Mouse (Mus musculus) regulatory T cell (primary cell): ENCODE data around the gene H3f3a.

Experiments used
- in situ Hi-C: fragments of 300-600 bp; cut with MboI, MseI; formaldehyde crosslinking; loops from one replicate; pipeline ENCODE4 v1.15.1; 2025; ENCODE audit warnings: high pct_unique_total_duplicates

The H3f3a gene

GRCm38 (mm10) chr1:180783580-180783928, 30.2 kb downstream of the H3f3a start:
- in situ Hi-C loops = no loop called here

- in situ Hi-C loops = no loop called here
These were observed 30.7 kb downstream of the H3f3a start for GRCm38 (mm10) chr1:180782906-180783579.

GRCm38 (mm10) chr1:180781250-180781649, 32.5 kb downstream of the H3f3a start:
- in situ Hi-C loops = no loop called here

DNA sequence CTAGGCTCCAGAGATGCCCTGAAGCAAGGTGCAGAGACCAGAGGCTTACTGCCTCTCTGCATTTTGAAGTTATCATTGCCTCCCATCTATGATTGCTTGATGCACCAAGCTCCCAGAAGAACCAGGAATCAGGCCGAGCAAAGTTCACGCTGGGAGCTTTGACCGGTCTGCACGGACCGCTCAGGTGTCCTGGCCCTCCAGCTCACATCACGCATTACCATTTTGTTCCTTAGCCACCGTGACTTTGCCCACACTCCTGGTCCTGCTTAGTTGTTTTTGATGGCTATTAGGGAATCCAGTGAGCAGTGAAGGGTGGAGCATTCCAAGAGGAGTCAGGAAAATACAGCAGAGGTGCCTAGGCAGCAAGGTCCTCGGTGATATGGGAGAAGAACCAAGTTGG, 33.5 kb downstream of the H3f3a start:
- in situ Hi-C loops = no loop called here

- in situ Hi-C loops = no loop called here
These were observed 34.8 kb downstream of the H3f3a start for GRCm38 (mm10) chr1:180778941-180779340.

GRCm38 (mm10) chr1:180778403-180778754, 35.4 kb downstream of the H3f3a start:
- in situ Hi-C loops = no loop called here

DNA sequence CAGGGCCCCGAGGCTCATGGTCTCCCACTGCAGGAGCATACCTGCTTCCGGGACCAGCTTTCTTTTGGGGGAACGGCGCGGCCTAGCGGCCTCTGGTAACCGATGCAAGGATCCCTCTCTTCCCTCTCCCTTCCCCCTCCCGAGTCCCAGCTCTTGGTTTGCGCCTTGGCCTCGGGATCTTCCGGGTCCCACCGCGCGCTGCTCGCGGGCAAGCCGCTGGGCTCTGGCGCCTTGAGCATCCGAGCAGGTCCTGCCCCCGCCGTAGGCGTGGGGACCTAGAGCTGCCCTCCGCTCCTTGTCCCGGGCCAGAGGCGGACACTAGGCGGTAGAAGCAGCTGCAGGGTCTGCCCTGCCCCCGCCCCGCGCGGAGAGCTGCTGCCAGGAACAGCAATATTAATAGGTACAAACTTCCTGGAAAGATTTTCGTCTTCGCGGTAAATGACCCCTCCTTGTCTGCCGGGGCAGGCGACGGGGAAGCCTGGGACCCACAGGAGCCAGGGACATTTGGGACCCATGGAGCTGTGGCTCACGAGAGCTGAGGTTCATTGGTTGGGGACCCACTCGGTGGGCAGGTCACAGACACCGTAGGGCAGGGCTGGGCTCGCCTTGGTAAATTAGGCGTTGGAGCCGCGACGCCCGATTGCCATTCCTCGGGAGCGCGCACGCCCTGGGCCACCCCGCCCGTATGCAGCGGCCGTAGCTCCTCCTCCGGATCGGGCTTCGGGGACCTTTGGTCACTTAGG, 35.9 kb downstream of the H3f3a start:
- in situ Hi-C loops = no loop called here

DNA sequence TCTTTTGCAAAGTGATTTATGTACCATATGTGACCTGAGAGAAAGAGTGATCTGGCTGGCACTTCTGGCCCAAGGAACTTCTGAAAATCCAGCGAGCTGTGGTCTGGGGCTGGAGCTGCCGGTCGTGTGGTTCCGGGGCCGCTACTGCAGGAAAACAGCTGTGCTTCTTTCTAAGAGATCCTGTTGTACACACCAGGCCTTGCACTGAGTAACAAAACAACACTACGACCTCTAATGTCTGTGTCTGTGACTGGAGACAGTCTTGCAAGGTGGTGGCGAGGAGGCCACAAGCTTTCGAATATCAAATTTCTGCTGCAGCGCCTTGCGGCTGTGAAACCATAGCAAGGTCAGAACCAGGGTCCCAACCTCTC, 36.5 kb downstream of the H3f3a start:
- in situ Hi-C loops = no loop called here

DNA sequence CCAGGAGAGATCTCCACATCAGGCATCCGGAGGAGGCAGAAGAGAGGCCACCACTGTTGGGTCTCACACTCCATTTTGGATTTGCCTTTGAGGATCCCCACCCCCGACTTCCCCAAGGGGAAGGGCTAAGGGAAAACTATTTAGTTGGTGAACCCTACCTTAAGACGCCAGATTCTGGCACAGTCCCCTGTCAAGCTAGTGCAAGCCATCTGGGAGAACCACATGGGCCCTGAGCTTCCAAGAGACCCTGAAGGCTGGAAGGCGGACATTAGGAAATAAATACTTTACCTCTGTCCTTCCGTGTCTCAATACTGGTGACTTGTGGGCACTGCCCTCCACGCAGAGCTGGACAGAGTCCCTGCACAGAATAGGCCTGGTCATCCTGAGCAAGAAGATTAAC, 37.2 kb downstream of the H3f3a start:
- in situ Hi-C loops = no loop called here

DNA sequence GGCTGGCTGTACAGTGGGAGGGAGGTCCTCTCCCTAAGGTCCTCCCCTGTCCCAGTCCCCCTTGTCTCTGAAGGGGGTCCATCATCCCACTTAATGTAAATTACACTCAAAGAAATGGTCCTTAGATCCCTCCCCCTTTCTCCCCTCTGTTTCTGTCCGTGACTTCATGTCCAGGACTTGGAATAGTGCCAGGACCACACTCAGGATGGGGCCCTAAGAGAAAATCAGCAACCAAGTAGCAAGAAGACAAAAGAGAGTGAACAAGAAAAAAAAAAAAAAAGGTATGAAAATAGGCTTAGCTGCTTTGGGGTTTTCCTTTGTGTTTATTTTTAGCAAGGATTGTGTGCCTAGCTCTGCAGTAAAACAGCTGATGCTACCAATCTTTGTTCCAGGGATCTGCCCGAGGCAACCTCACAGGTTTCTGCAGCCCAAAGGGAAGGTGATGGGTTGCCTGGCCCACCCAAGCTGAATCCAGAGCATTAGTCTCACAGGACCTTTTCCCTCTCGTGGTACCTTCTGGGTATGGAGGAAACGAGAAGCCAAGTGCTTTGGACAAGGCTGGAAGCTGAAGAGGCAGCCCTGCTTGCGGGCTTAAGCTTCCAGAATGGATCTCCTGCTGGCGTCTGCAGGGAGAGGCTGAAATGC, 37.8 kb downstream of the H3f3a start:
- in situ Hi-C loops = no loop called here

DNA sequence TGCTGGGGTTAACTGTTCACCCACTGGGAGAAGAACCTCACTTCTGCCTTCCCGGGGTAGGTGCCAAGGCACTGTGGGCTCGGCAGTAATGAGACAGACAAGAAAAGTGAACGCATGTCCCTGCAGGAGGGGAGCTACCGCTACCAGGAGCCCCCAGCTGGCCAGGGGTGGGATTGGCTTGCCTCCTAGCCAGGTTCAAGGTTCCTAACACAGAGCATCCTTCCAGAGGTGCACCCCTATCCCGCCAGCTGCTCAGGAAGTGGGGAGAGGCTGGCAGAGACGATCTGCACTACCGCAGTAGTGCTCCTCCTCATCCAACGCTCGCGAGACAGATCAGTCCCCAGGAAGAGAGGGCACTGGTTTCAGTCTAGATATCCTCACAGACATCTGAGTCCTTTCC, 38.4 kb downstream of the H3f3a start:
- in situ Hi-C loops = no loop called here

DNA sequence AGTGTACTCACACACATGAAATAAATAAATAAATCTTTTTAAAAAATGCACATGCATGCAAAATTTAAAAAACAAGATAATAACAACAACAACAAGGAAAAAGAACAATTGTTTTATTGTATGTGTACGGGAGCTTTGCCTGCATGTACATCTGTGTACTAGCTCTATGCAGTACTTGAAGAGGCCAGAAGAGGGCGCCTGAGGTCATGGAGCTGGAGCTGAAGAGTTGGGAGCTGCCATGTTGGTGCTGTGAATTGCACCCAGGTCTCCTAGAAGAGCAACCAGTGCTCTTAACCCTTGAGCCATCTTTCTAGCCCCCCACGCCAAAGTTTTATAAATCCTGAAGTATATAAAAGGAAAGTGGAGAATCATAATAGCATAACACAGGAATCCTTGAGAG, 39.1 kb downstream of the H3f3a start:
- in situ Hi-C loops = loop anchor here (5.0 kb wide), 1 partner anchor 73 kb away; no protein-coding TSS in a partner anchor

- in situ Hi-C loops = loop anchor here (5.0 kb wide), 1 partner anchor 75 kb away; no protein-coding TSS in a partner anchor
These were observed 41.5 kb downstream of the H3f3a start for GRCm38 (mm10) chr1:180772291-180772690.

GRCm38 (mm10) chr1:180771722-180772121, 42.0 kb downstream of the H3f3a start:
- in situ Hi-C loops = loop anchor here (5.0 kb wide), 1 partner anchor 76 kb away; no protein-coding TSS in a partner anchor

- in situ Hi-C loops = loop anchor here (5.0 kb wide), 1 partner anchor 76 kb away; no protein-coding TSS in a partner anchor
These were observed 42.4 kb downstream of the H3f3a start for GRCm38 (mm10) chr1:180771306-180771705.

- in situ Hi-C loops = no loop called here
These were observed 45.2 kb downstream of the H3f3a start for GRCm38 (mm10) chr1:180768334-180769168.

DNA sequence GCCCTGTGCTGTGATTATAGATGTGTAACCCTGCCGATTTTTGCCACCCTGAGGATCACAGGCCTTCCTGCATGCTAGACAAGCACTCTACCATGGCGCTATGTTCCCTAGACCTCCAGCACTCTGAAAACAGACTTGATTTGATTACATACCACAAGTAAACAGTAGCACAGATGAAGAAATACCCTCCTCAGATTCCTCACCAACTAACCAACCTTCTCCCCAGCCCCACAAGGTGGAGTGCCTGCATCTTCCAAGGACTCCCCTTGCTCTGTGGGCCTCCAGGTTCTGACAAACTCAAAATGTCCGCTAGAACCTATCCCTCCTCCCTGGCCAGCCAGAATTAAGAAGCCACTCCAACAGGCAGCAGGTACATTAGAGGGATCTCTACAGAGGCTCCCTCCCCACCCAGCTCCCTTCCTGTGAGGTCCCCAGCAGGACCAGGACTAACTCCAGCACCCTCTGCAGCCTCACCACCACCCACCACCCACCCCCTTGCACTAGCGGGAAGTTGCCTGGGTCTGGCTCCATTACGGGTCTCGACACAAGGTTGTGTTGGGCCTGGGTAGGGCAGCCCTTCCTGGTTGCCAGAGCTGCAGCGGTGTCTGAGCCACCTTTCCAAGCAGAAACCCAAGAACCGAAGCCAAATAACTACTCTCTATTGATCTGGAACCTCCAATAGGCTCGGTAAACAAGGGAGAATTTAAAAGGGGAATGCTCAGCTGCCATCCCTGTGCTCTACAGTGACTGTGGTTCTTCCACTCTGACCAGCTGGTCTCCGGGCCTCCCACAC, 46.0 kb downstream of the H3f3a start:
- in situ Hi-C loops = no loop called here

DNA sequence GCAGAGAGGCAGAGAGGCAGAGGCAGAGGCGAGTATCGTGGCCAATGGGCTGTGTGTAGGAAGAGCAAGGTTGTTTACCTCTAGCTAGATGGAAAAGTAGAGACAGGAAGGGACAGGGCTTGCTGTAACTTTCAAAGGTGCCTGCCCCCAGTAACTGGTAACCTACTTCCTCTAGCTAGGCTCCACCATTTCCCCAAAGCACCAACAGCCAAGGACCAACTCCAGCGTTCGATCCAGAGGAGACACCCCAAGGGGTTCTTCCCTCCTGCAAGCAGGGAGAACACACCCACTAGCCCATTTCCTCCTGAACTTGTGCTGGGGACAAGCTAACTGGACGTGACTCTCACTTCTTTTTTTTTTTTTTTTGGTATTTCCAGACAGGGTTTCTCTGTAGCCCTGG, 47.2 kb downstream of the H3f3a start:
- in situ Hi-C loops = no loop called here

DNA sequence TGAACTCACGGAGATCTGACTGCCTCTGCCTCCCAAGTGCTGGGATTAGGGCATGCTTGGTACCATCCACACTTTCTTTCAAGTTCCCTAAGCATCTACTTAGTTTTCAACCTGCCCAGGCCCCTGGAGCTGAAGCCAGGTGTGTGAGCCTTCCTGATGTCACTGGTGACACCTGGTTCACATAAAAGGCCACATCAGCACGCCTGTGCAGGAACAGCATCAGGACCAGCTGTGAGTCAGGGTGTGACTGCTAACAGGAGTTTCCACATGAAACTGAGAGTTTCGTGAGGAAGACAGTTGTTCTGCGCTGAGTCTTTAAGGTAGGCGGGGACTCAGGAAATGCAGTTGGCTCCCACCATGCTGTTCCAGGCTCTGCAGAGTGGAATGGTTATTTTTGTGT, 48.4 kb downstream of the H3f3a start:
- in situ Hi-C loops = no loop called here

GRCm38 (mm10) chr1:180763828-180764227, 49.9 kb downstream of the H3f3a start:
- in situ Hi-C loops = loop anchor here (5.0 kb wide), 2 partner anchors 47 to 347 kb away; no protein-coding TSS in a partner anchor

DNA sequence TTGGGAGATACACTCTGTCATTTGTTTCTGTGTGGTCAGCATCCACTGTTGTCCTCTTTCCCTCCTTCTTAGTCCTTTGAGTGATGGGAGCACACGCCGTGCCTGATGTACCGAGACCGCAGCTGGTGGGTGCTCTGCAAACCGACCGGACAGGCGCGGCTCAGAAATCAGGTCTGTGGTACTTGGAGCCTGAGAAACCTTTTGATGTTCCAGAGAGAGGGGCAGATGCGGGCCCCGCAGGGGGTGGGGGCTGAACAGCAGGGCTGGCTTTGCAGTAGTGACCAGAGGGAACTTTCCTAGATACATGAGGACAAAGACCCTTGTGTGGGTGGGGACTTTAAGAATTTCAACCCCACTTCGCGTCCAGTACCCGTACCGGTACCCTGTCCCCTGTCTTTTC, 50.4 kb downstream of the H3f3a start:
- in situ Hi-C loops = loop anchor here (5.0 kb wide), 2 partner anchors 46 to 346 kb away; no protein-coding TSS in a partner anchor
